Mouse (Mus musculus) fat pad, adult 2 months (tissue): ENCODE results near the gene Gcc2.
"Not testable (repeated sequence)": the region's sequence is repeated elsewhere in the genome, so short reads cannot be mapped to it uniquely, and the experiment has no call there.

ENCODE experiments used
- DNase-seq: peaks from one replicate; pipeline ENCODE4 v3.0.0-alpha.2; 2011; ENCODE audit warnings: low read depth, low spot score; ENCODE audit errors: extremely low read depth

Gene Gcc2

DNA sequence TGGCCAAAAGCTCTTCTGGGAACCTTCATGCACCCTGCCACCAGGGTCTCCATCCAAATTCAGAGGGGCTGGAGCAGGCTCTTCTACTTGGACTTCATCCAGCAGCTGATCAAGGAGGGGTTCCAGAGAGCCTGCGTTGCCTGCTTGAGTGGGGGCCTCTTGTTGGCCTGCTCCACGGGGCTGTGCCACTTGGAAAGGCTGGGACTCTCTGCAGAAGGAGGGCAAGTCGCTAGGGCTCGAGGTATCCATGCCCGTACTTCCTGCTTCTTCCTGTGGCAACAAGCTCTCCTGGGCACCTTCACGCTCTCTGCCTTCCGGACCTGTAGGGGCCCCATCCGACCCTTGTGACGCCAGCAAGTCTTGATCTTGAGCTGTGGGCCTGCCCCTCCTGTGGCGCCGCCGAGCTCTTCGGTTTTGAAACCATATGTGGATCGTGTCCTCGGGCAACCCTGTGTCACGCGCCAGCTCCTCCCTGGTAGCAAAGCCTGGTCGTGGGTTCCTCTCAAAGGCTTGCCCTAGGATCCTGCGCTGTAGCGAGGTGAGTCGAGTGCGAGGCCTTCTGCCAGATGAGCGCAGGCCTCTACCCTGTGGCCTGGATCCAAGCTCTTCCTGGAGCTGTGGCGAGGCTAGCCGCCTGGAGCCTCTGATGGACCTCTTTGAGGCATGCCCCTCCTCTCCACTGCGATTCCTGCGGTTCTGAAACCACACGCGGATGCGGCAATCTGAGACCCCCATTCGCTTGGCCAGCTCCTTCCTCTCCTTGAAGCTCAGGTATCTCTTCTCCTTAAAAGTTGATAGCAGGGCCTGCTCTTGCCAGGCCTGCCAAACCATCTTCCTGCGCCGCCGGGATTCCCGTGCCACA lies 23.3 kb upstream of the Gcc2 start:
- DNase-seq: not testable (repeated sequence)

DNA sequence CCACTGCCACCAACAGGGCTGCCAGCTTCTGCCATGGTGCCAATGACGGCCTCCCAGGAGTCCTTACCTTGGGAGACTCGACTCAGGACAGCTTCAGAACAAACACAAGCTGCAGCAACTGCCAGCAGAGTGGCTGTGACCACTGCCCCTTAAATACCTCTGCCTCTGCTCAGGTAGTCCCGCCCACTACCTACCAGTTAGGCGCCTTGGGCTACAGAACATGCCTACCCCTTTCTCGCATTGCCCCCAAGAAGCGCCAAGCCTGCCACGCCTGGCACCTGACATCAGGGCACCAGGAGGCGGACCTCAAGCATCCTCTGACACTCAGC lies 22.7 kb upstream of the Gcc2 start, which contains the start of gene Duxf3:
Gene Duxf3, minus strand, starts transcription at position 35 of the 329 bp plus-strand sequence.
- not testable (repeated sequence) for DNase-seq

DNA sequence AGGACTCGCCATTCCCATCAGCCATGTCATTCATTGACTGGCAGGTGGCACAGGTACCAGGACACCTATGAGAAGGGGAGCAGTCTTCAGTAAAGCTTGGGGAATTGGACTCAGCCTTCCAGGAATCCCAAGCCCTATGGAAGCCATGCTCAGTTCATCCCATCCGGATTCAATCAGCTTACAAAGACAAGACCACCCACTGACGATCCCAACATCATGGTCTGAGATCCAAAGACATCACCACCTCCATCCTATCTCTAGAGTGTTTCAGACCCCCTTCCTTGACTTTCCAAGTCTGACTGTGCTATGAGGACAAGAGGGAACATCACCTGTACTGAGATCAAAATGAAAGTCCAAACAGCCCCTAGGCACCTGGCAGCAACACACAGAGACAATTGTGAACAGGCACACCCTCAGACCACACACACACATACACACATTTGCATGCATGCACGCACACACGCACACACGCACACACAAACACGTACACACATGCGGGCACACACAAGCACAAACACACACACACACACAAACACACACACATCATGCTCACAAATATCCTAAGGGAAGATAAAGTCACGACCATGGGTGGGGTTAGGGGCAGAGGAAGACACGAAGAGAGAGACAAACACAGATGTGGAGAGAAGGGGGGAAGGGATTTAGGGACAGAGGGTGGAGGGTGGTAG lies 22.1 kb upstream of the Gcc2 start:
- DNase-seq: not testable (repeated sequence)

DNA sequence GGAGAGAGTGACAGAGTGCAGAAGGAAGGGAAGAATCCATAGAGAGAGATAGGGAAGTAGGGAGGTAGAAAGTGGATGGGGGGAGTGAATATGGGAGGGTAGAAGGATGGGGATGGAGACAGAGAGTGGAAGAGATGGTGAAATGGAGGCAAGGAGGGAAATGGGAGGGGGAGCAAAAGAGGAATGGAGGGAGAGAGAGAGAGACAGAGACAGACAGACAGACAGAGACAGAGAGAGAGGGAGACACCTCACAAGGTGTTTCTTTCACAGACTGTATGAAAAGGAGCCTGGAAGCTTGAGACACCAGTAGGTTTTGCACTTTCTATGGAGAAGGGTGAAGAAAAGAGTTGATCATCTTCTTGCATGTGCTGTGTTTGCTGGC lies 21.6 kb upstream of the Gcc2 start:
- not testable (repeated sequence) for DNase-seq

DNA sequence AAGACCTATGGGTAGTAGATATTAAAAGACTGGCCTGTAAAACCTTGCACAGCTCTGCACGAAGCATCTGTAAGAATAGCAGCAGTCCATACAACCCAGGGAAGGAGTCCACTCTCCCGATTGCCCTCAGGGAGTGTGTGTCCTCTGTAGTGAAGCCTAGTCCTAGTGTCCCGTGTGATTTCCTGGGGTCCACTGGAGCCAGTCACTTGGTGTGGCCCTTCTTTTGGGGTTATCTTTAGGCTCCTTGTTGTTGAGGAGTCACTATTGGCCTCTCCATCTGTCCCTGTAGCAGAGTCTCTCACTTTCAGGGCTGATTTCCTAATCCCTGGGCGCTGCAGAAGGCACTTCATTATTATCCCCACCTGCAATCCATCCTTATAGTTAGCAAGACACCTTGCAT lies 20.3 kb upstream of the Gcc2 start:
- not testable (repeated sequence) for DNase-seq

DNA sequence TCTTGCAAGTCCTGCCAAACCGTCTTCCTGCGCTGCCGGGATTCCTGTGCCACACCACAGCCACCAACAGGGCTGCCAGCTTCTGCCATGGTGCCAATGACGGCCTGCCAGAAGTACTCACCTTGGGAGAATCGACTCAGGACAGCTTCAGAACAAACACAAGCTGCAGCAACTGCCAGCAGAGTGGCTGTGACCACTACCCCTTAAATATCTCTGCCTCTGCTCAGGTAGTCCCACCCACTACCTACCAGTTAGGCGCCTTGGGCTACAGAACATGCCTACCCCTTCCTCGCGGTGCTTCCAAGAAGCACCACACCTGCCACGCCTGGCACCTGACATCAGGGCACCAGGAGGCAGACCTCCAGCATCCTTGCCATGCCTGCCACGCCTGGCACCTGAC lies 18.7 kb upstream of the Gcc2 start, which contains the start of gene Gm4981:
Gene Gm4981, minus strand, starts transcription at position 89 of the 400 bp plus-strand sequence.
- no peak for DNase-seq

DNA sequence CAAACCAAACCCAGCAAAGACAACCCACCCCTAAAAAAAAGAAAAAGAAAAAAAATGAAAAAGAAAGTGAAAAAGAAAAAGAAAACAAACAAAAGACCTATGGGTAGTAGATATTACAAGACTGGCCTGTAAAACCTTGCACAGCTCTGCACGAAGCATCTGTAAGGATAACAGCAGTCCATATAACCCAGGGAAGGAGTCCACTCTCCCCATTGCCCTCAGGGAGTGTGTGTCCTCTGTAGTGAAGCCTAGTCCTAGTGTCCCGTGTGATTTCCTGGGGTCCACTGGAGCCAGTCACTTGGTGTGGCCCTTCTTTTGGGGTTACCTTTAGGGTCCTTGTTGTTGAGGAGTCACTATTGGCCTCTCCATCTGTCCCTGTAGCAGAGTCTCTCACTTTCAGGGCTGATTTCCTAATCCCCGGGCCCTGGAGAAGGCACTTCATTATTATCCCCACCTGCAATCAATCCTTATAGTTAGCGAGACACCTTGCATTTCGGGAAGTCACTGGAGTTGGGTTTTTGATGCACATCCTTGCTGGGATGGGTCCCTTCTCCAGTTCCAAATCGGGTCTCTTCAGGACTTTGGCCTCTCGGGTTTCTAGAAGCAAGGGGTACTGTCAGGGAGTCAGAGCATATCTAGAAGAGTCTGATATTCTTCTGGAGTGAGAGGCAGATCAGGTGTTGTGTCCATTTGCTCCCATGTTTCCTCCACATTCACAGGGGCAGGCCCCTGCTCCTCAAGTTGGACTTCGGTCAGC lies 16.1 kb upstream of the Gcc2 start:
- DNase-seq: not testable (repeated sequence)

DNA sequence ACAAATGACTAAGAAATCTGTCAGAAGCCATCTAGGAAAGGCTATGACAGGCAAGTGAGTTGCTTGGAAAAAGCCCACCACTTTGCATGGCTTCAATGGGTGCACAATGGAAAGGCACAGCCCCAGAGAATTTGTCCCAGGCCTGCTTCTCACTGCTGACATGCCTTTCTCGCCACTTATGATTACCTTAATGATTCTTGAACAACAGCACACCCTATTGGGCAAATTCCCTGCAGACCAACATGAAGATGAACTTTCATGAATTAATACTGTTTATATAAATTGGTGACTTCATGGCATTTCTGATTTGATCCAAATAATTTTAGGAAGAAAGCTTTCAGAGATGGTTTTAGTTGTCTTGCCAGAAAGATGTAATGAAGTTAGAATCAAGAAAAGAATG lies 5.8 kb upstream of the Gcc2 start:
- DNase-seq: no peak

DNA sequence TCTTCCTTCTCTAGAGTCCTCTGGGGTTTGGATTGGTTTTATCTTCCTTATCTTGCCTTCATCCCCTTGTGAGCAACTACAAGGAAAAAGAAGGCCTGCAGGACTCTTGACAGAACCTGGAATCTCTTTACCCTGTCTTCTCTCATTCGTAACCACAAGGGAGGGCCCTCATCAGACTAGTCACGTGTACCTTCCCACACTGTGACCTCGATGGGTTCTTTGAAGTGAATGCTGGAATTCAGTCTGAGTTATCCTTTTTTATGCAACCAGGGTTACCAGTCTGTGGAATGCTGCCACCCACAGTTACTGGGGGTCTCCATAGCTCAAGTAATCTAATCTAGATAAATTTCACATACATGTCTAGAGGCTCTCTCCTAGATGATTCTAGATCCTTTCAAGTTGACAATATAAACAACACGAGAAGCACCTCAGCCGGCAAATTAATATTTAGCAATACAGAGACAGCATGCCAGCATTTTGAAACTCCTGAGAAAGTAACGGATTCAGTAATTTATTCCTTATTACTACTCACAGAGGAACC lies 592 bp upstream of the Gcc2 start:
- DNase-seq: no peak

DNA sequence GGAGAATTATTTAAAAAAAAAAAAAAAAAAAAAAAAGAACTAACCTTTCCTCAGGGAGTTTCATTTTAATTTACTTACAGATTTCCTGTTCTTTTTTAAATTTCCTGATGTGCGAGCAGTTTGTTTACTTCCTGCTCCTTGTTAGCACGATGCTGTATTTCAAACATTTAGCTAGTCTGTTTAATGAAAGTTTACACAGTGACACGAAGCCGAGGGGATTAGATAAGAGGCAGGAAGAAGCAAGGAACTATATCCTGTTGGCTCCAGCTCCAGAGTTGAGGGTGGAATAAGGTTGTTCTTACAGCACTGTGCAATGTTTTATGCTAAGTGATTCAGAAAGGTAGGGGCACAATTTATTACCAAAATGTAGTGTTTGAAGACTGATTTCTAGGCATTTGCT lies 657 bp downstream of the Gcc2 start:
- DNase-seq: no peak

DNA sequence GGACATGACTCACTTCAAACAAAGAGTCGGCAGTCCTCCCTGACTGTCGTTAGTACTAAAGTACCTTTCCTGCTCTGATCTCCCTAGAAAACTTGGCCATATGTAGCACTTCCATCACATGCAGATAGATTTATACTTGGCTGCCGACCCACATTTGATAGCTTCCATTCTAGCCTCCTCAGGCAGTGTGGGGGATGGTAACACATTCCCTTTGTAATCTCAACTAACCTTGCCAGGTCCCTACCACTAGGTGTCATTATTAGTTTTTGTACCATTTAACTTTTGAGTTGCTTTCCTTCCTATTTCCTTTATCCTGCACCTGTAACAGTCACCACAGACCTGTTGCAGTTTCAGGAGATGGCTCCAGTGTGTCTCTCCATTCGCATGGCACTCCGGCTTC lies 3.2 kb downstream of the Gcc2 start:
- DNase-seq: no peak

DNA sequence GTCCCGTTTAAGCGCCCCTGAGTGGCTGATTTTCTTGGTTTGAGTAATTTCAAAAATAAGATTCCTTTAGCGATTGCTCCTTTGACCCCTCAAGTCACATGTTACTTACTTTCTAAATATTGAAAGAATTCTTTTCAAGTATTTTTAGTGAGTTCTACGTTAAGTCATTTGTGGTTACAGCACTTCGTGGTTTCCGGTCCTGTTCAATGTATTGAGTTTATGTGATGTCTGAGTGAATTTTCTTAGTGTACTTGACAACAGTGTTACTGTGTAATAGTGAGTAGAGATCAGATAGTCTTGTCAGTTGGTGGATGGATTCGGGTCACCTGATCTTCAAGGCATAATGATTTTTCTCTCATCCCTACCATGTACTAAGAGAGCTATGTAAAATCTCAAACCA lies 26.9 kb downstream of the Gcc2 start:
- DNase-seq: no peak

DNA sequence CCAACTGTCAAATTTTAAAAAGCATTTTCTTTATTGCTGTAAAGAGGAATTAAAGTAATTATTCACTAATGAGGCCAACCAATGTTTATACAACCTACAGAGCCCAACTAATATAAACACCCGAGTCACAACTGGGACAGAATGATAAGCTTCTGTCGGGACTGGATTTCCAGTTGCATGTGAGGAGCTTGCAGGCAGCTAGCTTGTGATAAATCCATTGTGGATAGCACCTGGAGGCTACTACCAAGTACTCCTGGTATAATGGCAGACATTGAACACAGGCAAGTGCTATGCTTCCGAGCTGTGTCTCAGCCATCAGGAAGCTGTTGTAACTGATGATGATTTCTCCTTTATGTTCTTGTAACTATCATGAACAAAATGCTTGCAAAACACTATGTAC lies 35.4 kb downstream of the Gcc2 start:
- DNase-seq: no peak

DNA sequence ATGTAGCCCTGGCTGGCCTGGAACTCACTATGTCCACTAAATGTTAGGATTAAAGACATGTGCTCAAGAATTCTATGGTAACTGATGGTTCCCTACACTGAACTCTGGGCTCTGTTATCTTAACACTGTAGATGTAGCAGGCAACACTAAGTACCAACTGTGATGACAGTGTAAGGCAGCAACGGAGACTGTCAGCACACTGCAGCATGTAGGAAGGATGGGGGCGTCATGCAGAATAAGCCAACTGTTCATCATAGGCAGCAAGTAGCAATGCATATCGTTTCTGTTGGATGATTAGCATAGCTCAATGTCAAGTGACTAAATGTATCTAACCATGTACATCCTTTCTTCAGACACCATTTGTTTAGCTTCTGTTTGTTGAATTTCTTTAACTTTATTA lies 38.9 kb downstream of the Gcc2 start:
- DNase-seq: no peak

DNA sequence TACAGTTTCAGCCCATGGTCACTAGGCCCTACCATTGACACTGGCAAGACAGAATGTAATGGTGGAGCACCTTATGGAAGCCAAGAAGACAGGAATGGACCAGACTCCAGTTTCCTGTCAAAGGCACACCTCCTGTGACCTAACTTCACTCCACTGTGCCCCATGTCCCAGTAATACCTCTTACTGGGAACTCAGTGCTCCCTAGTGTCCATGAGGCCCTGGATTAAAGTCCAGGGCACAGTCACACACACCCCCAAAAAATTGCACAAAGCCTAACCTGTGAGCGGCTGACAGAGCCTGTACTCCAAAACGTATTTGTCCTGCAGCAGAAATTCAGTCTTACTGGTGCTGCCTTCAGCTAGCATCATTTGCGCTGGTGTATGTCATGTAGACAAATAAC lies 40.3 kb downstream of the Gcc2 start:
- DNase-seq: no peak

DNA sequence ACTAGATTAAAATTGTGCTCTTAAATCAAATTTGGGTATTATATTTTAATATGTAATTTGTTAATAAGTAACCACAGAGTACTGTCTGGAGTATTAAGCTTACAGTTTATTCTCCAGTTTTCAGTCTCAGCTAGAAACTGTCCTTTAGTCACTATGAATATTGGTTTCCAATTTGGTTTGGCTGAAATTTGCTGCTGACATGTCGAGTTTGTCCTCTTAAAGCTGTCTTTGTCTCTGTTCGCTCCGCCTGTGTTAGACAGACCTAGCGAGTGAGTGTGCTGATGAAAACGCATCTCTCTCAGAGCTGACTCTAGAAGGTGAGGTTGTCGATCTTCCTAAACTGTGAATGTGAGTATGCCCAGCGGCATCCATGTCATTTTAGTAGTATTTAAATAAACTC lies 49.7 kb downstream of the Gcc2 start:
- DNase-seq: no peak

DNA sequence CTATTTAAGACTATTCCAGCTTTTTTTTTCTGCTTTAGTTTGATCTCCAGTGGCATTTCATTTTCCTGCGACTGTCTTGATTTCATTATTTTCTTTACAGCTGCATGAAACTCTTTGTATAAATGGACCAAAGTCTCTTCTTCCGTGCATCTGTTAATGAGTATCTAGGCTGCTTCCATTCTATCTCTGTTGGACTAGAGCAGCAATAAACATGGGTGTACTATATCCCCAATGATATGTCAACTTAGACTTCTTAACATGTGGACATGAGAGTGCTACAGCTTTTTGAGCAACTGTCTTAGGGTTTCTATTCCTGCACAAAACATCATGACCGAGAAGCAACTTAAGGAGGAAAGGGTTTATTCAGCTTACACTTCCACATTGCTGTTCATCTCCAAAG lies 51.6 kb downstream of the Gcc2 start:
- DNase-seq: no peak

DNA sequence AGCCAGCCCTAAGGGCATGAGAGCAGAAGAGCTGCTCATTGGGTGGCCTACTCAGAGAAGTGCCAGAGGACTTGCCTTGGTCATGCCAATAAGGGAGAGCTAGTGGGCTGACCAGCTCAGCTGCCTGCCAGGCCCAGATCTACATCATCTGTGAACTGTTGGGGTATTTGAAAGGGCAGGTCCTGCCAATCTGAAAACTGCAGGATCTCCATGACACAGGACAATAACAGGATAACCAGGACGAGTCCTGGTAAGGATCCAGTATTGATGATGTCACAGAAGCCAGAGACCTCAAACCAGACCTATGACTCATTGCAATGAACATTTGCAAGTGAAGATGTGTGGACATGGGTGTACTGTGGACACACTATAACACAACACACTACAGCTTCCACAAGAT lies 55.5 kb downstream of the Gcc2 start:
- no peak for DNase-seq

DNA sequence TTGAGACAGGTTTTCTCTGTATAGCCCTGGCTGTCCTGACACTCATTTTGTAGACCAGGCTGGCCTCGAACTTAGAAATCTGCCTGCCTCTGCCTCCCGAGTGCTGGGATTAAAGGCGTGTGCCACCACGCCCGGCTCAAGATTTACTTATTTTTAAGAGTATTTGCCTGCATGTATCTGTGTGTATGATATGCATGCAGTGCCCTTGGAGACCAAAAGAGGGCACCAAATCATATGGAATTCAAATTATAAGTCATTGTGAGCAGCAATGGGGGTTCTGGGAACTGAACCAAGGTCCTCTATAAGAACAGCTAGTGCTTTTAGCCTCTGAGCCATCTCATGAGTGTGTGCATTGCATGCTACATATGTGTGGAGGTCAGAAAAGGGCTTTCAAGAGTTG lies 57.6 kb downstream of the Gcc2 start:
- no peak for DNase-seq

DNA sequence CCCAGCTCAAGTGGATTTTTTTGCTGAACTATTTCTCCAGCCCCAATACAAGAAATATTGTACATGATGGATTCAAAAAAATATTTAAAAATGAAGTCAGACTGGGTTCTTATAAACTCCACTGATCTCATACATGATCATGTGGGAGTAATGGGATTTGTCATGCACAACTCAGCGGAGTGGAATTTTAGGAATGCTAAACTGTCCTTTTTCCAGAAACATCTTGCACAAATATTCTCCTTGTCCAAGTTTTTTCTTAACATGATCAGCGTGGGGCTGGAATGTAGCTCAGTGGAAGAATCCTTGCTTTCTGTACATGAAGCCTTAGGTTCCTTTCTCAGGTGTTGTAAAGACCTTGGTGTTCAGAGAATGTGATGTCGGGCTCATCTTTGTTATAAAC lies 65.6 kb downstream of the Gcc2 start:
- DNase-seq: no peak

DNA sequence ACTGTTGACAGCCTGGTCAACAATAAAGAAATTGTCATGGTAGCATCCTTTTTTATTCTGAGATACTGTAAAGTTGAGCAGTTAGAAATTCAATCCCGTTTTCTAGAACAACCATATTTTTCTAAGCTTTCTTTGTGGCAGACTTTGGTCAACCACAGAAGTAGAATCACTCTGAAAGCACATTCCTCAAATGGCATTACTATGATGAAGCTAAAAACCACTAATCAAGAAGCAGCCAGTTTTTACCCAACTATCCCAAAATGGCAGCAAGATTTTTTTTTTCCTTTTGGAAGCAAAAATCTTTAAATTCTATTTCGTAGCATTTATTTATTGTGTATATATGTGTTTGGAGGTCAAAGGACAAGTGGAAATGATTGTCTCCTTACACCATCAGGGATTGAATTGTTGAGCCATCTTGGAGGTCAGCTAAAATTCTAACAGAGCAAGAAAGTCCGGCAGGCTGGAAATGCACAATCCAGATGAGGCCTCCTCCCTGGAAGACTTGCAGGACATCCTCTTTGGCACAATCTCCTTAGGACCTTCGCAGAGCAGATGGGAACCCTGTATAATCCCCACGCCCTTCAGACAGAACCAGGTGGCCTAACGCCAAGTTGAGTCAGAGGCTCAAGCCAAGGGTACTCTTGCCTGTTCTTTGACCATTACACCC lies 67.2 kb downstream of the Gcc2 start:
- no peak for DNase-seq
